Mouse (Mus musculus): ENCODE measurements around the gene Pcyt1a. TPM values are rescaled to one million over a fixed set of nuclear protein-coding genes. Genes with fewer than 3 reads are reported as not detected.

The Pcyt1a gene
- total RNA-seq, 2 experiments from 2014 or later: 108 to 123 TPM

- DNase-seq: no peak
- intact Hi-C loops (cut with DNase I): no loop called here
- TF ChIP-seq CTCF (IDR thresholded peaks at IDR 0.05): no peak
- H3K27ac ChIP-seq: peak overlapping the region; percentile 29
- H3K4me3 ChIP-seq: no peak overlapping the region
These were observed 89.1 kb downstream of the Pcyt1a start for GRCm38 (mm10) chr16:32519656-32520371.

GRCm38 (mm10) chr16:32520372-32520748 lies 89.6 kb downstream of the Pcyt1a start:
- intact Hi-C loops (cut with DNase I): no loop called here
- DNase-seq: peak; percentile 54
- no peak for TF ChIP-seq CTCF (IDR thresholded peaks at IDR 0.05)
- no peak overlapping the region for H3K4me3 ChIP-seq
- peak overlapping the region; percentile 29 for H3K27ac ChIP-seq

DNA sequence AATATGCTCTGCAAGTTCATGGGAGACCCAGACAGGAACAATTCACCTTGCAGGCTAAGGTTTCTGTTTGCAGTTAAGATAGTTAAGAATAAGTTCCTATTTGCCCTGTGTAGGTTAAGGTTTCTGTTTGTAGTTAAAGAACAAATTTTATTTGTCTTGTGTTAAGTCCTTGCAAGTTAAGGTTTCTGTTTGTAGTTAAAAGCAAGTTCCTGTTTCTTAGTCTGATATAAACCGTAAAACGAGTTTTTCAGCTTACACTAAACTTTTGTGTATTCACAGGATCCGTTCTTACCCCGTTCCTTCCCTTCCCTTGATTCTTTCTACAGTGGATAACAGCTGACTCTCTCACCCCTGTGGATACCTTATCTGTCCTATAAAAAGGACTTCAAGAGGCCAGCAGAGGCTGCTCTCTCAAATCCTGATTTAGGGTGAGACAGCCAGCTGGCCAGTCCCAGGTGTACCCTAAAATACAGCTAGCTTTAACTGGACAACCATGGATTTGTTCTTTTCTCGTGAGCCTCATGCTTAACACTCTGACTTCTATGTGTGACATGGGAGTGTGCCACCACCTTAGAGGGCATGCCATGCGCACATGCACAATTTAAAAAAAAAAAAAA lies 92.0 kb downstream of the Pcyt1a start:
- TF ChIP-seq CTCF (IDR thresholded peaks at IDR 0.05): peak; percentile 10; the same call in 1 of the 2 replicates
- DNase-seq: peak; percentile 60
- Histone ChIP-seq H3K27ac (peak overlapping the region; percentile 87), H3K4me3 (no peak overlapping the region)
- intact Hi-C loops (cut with DNase I): no loop called here

DNA sequence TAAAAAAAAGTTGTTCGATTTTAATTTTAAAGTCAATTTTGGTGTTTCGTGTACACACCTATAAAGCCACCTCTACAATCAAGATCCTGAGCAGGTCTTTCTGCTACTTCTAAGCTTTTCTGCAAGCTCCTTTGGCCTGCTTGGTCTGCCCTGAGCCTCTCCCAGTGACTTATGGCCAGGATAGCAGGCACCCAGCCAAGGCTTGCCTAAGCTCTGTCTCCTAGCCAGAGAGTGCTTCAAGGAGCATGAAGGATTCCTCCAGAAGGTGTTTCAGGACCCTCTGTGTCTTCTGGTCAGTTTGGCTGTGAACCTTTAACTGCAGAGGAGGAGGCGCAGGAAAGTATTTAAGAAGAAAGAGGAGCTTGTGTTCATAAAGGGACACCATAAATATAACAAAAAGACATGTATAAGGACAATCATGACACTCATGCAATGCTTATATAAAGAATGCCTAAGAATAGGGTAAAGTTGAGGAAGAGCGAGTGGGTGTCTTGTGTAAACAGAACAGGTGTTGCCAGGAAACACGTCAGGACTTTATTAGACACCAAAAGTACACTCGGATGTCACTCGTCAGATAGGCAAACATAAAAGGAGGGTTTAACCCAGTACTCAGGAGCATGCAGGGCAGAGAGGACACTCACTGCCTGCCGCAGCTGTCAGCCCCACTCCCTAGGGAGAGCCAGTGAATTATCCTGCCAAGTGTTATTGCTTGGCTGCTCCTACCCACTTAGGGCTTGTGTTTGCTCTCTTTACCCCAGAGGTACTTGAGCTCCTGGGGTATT lies 92.9 kb downstream of the Pcyt1a start:
- Histone ChIP-seq H3K27ac (peak overlapping the region; percentile 87), H3K4me3 (no peak overlapping the region)
- intact Hi-C loops (cut with DNase I): loop anchor here (2.0 kb wide), 1 partner anchor 85 kb away; the partner anchor contains the start of gene Tfrc
- DNase-seq: peak; percentile 90
- no peak for TF ChIP-seq CTCF (IDR thresholded peaks at IDR 0.05)

GRCm38 (mm10) chr16:32524244-32524615 lies 93.5 kb downstream of the Pcyt1a start:
- H3K4me3 ChIP-seq: no peak overlapping the region
- TF ChIP-seq CTCF (IDR thresholded peaks at IDR 0.05): no peak
- peak overlapping the region; percentile 87 for H3K27ac ChIP-seq
- no peak for DNase-seq
- intact Hi-C loops (cut with DNase I): loop anchor here (2.0 kb wide), 1 partner anchor 85 kb away; the partner anchor contains the start of gene Tfrc

Other genes with a start within 250 kb of the Pcyt1a start
- 10 to 100 TPM; 15.1 to 16.6 TPM for gene Fbxo45, start 183.8 kb upstream of the Pcyt1a start, total RNA-seq (2021)
- 1 to 10 TPM; 6.2 to 7.8 TPM for gene Wdr53, start 183.7 kb upstream of the Pcyt1a start, total RNA-seq (2021)
- 10 to 100 TPM; 59.1 to 76.9 TPM for gene Smco1, start 159.5 kb upstream of the Pcyt1a start, total RNA-seq (2021)
- 10 to 100 TPM in 1 of 2 experiments, 1 to 10 TPM in 1; 8.6 to 10.5 TPM for gene Rnf168, start 153.5 kb upstream of the Pcyt1a start, total RNA-seq (2021)
- 10 to 100 TPM; 14.5 to 16.1 TPM for gene Ubxn7, start 98.7 kb upstream of the Pcyt1a start, total RNA-seq (2021)
- gene Tm4sf19, start 30.4 kb upstream of the Pcyt1a start, total RNA-seq (2021): not detected
- gene Tctex1d2, start 11.2 kb upstream of the Pcyt1a start, total RNA-seq (2021): 1 to 10 TPM; 5.3 TPM
- not detected for gene Slc51a, start 57.0 kb downstream of the Pcyt1a start, total RNA-seq (2021)
- not detected for gene Zdhhc19, start 65.3 kb downstream of the Pcyt1a start, total RNA-seq (2021)
- gene Tfrc, start 178.0 kb downstream of the Pcyt1a start, total RNA-seq (2021): 100 to 1,000 TPM in 1 of 2 experiments, 10 to 100 TPM in 1; 77.4 to 174 TPM
- gene Tnk2, start 213.0 kb downstream of the Pcyt1a start, total RNA-seq (2021): 10 to 100 TPM; 48.4 to 54.4 TPM

All from gastrocnemius, adult 2 months (tissue).